Mouse (Mus musculus) embryonic facial prominence, embryonic 10.5 days (tissue): ENCODE results near the gene Dpf3. TPM values are rescaled to one million over a fixed set of nuclear protein-coding genes. Genes with fewer than 3 reads are reported as not detected.

Source experiments
- DNase-seq: peaks from one replicate; pipeline ENCODE4 v3.0.0-alpha.2; 2017; ENCODE audit warnings: low spot score
- H3K27ac ChIP-seq: fragments of 300-500 bp; sonication (generic); replicated peaks from 2 replicates; pipeline ENCODE4 v1.5.1; 2016; ENCODE audit warnings: mild to moderate bottlenecking
- H3K27me3 ChIP-seq: fragments of 300-500 bp; sonication (generic); replicated peaks from 2 replicates; pipeline ENCODE4 v1.6.1; 2016; ENCODE audit warnings: low read depth, mild to moderate bottlenecking; ENCODE audit not compliant: poor library complexity, severe bottlenecking
- H3K36me3 ChIP-seq: fragments of 300-500 bp; sonication (generic); replicated peaks from 2 replicates; pipeline ENCODE4 v1.6.1; 2016; ENCODE audit warnings: mild to moderate bottlenecking, moderate library complexity
- H3K4me1 ChIP-seq: fragments of 300-500 bp; sonication (generic); 2 replicates; pipeline ENCODE4 v1.6.1; 2016
- H3K4me3 ChIP-seq: fragments of 300-500 bp; sonication (generic); 2 replicates; pipeline ENCODE4 v1.5.1; 2016; ENCODE audit warnings: mild to moderate bottlenecking, moderate library complexity
- H3K9me3 ChIP-seq: fragments of 300-500 bp; sonication (generic); 2 replicates; pipeline ENCODE4 v1.6.1; 2016; ENCODE audit warnings: mild to moderate bottlenecking
- WGBS: fragments of 180-500 bp; shearing (Covaris S2); methylation state at CpG from one replicate; pipeline ENCODE4 v1.1.7; 2016; 5-methylcytosine and 5-hydroxymethylcytosine counted together
- polyA plus RNA-seq: library from polyadenylated mRNA; unstranded; fragments of >200 nt; fragmentation: Nextera tagmentation; extraction: Ambion mirVana; gene quantifications from 2 replicates; pipeline ENCODE4 v1.2.1, GENCODE M21; 2016

Dpf3 gene
- polyA plus RNA-seq, 1 experiment from 2014 or later: 2.8 TPM

GRCm38 (mm10) chr12:83479818-83480401 is 7.6 kb downstream of the Dpf3 start:
- 73% methylated on average over 7 of the region's 7 CpGs for WGBS
- DNase-seq: no peak
- H3K27ac ChIP-seq: no peak overlapping the region

DNA sequence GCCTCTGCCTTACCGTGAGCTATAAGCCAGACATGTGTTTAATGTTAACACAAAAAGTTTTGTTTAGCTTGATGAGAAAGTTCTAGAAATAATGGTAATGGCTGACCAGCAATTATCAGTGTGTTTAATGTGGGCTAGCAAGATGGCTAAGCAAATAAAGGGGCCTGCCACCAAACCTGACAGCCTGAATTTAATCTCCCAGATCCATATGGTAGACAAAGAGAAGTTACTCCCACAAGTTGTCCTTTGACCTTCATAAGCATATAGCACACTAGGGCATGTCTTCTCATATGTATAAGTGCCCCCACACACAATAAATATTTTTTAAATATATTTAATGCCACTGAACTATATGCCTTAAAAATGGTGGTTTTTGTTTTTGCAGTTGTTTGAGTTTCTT is 8.4 kb downstream of the Dpf3 start:
- peaks cover 12% of the 10 kb centered on the region for H3K27me3 ChIP-seq
- H3K4me1 ChIP-seq: peaks cover 6% of the 10 kb centered on the region
- no peak overlapping the region for H3K4me3 ChIP-seq
- 83% methylated on average over 1 of the region's 1 CpGs for WGBS
- no peaks in the 10 kb centered on the region for H3K36me3 ChIP-seq
- H3K27ac ChIP-seq: no peak overlapping the region
- DNase-seq: no peak
- no peaks in the 10 kb centered on the region for H3K9me3 ChIP-seq

More at GRCm38 (mm10) chr12:83479818-83480401, 7.6 kb downstream of the Dpf3 start:
- Histone ChIP-seq H3K27me3 (peaks cover 20% of the 10 kb centered on the region), H3K4me3 (no peak overlapping the region), H3K36me3 (no peaks in the 10 kb centered on the region), H3K9me3 (no peaks in the 10 kb centered on the region), H3K4me1 (peaks cover 7% of the 10 kb centered on the region)

DNA sequence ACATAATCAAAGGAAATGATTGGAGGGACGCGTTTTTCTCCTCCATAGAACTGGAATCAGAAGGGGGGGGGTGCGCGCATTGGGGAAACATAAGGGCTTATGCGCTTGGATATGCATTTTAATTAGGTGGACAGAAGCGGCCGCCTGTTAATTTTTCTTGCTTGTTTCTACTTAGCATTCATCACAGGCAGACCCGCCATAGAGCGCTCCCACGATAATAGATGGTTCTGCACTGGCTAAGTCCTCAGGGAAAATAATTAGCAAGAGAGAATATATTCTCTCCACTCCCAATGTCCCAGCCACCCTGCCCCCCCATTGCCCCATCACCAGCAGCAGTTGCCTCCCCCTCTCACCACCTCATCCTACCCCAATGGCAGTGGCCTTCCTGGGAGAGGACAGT is 11.2 kb downstream of the Dpf3 start:
- Histone ChIP-seq H3K27me3 (peaks cover 8% of the 10 kb centered on the region; the same call in 1 of the 2 replicates), H3K27ac (no peak overlapping the region), H3K4me1 (peaks cover 17% of the 10 kb centered on the region), H3K9me3 (no peaks in the 10 kb centered on the region), H3K4me3 (no peak overlapping the region), H3K36me3 (no peaks in the 10 kb centered on the region)
- no peak for DNase-seq
- 85% methylated on average over 10 of the region's 10 CpGs for WGBS

DNA sequence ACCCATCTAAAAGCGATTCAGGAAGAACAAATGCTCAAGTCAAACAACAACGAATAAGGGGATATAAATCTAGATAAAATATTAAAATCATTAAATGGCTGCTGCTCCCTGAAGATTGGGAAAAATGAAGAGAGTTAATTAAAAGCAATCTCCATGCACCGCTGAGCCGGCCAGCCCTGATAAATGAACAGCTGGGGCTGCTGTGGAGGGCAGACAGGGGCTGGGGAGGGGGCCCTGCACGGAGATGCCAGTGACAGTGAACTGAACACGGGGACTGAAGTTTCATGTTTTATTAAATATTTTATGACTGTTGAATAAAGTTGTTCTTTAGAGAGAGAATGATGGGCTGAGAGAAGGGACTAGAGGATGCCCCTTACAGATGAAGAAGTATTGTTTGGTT is 12.1 kb downstream of the Dpf3 start:
- H3K27ac ChIP-seq: no peak overlapping the region
- H3K36me3 ChIP-seq: no peaks in the 10 kb centered on the region
- no peaks in the 10 kb centered on the region for H3K9me3 ChIP-seq
- H3K27me3 ChIP-seq: peaks cover 8% of the 10 kb centered on the region; the same call in 1 of the 2 replicates
- H3K4me3 ChIP-seq: no peak overlapping the region
- DNase-seq: no peak
- WGBS: 73% methylated on average over 6 of the region's 6 CpGs
- H3K4me1 ChIP-seq: peaks cover 17% of the 10 kb centered on the region

DNA sequence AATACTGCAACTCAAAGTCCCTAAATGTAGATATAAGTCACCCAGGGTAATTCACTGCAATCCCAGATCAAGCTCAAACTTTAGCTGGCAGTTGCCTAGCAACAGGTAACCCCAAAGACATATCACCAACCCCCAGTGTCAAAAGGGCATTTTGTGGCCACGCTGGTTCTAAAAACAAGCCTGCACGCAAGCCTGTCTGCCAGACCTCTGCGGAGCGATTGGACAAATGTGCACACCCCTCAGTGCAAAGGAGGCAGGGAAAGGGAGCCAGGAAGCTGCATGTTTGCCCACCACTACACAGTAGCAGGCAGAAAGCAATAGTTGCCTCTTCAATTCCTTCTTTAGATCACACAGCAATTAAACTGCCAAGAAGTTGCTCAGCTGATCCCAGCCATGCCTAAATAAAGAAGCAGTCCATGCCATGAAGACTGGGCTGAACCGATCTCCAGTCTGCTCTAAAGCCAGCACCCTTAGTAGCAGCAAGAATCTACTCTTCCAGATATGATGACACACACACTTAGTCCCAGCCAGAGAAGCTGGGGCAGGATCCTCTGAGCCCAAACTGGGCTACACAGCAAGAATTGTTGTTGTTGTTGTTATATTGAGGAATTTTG is 13.4 kb downstream of the Dpf3 start:
- Histone ChIP-seq H3K36me3 (no peaks in the 10 kb centered on the region), H3K4me1 (peaks cover 17% of the 10 kb centered on the region), H3K4me3 (no peak overlapping the region), H3K27me3 (peaks cover 8% of the 10 kb centered on the region; the same call in 1 of the 2 replicates), H3K27ac (no peak overlapping the region), H3K9me3 (no peaks in the 10 kb centered on the region)
- no peak for DNase-seq
- WGBS: 37% methylated on average over 5 of the region's 5 CpGs

DNA sequence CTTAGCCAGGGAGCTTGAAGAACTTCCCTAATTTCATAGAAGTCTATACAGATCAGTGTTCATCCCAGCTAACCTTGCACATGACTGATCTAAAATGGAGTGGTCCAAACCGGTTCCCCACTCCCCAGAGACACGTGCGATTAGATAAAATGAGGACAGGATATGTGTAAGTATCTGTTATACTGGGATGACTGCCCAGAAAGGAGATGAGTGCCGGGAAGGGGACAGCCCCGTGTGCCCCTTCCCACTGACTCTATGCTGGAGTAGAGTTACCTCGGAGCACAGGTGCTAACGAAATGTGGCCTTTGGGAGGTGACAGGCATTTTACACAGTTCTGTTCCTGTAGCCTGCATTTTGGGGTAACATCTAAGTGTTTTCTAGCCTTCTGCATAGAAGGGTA is 15.8 kb downstream of the Dpf3 start:
- Histone ChIP-seq H3K27me3 (peaks cover 8% of the 10 kb centered on the region; the same call in 1 of the 2 replicates), H3K36me3 (no peaks in the 10 kb centered on the region), H3K27ac (no peak overlapping the region), H3K4me1 (peaks cover 21% of the 10 kb centered on the region), H3K4me3 (no peak overlapping the region), H3K9me3 (no peaks in the 10 kb centered on the region)
- 85% methylated on average over 7 of the region's 7 CpGs for WGBS
- DNase-seq: no peak

- no peak overlapping the region for H3K27ac ChIP-seq
- H3K9me3 ChIP-seq: no peaks in the 10 kb centered on the region
- DNase-seq: no peak
- WGBS: 54% methylated on average over 9 of the region's 9 CpGs
- H3K4me1 ChIP-seq: peaks cover 35% of the 10 kb centered on the region
- H3K4me3 ChIP-seq: no peak overlapping the region
- H3K36me3 ChIP-seq: no peaks in the 10 kb centered on the region
- H3K27me3 ChIP-seq: peaks cover 8% of the 10 kb centered on the region; the same call in 1 of the 2 replicates
Observed at GRCm38 (mm10) chr12:83470085-83470484, 17.4 kb downstream of the Dpf3 start.

DNA sequence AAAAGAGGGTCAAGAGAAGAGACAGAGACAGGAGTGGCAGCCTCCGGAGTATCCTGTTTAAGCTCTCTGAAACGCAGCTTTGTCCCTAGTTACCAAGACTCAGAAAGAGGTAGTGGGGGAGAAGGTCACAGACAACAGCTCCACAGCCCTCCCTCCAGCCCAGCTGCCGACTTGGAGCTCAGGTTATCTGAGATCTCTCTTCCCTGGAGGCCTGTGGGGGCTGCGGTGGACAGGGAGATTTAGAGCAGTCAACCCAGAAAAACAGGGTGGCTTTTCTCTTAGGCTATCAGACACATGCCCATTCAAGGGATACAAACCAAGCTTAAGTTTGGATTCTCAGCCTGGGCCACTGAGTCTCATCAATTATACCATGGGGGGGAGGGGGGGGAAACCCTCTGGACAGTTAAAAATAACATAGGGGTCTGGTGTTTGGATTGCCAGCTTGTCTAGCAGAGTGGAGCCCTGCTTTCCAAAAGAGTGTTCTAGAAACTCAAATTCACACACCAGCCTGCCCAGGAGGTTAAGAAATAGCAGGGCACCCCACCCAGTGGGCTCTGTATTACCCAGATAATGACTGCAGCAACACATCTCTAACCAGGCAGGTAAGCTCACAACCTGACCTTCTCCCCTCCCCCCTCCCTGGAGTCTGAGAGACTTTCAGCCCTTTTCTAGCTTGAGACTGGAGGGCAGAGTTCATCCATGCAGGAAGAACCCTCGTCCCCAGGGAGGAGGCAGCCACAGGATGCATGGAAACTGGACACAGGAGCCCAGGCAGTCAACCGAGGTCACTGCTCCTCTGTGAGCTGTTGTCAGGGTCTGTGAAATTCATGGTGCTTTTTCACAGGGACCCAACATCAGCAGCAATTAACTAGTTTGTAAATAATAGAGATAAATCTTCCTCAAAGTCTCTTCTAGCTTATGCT is 20.7 kb downstream of the Dpf3 start:
- peaks cover 23% of the 10 kb centered on the region for H3K4me1 ChIP-seq
- WGBS: 18% methylated on average over 6 of the region's 6 CpGs
- H3K9me3 ChIP-seq: no peaks in the 10 kb centered on the region
- H3K36me3 ChIP-seq: no peaks in the 10 kb centered on the region
- H3K27ac ChIP-seq: peak overlapping the region; percentile 27
- H3K27me3 ChIP-seq: peaks cover under 1% of the 10 kb centered on the region; the same call in 1 of the 2 replicates
- H3K4me3 ChIP-seq: no peak overlapping the region
- DNase-seq: peak; percentile 42

DNA sequence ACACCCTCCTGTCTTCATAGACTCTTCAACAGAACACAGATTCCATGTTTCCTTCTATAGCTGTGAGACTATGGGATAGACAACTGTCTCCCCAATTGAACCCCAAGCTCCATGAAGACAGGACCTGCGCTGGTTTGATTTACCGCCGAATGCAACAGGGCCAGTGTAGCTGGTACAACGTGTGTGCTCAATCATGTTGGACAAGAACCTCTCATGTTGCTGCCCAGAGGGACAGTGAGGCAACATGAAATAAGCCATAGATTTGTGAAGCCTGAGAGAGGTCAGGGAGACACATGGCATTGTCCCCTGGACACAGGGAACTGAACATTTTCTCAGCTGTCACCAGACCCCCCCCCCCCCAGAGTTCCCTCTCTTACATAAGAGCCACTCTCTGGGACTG is 21.5 kb downstream of the Dpf3 start:
- no peaks in the 10 kb centered on the region for H3K36me3 ChIP-seq
- H3K27me3 ChIP-seq: no peaks in the 10 kb centered on the region
- DNase-seq: no peak
- no peaks in the 10 kb centered on the region for H3K9me3 ChIP-seq
- peak overlapping the region; percentile 27; the same call in 1 of the 2 replicates for H3K27ac ChIP-seq
- peaks cover 23% of the 10 kb centered on the region for H3K4me1 ChIP-seq
- 77% methylated on average over 4 of the region's 4 CpGs for WGBS
- H3K4me3 ChIP-seq: no peak overlapping the region

DNA sequence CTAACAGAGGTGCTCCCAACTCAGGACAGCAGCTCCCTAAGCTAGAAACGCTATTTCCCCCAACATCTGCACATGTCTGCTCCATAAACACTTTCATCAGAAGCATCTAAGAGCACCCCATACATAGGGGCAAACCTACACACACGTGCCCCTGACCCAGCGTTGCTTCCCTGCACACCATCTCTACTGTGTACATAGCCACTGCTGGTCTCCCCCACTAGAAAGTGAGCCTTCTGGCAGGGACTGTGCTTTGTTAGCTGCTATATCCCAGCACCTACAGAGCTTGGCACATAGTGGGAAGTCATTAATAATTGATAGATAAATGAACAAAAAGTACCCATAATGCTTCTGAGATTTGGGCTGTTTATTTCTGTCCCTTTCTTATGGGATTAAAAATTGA is 27.2 kb downstream of the Dpf3 start:
- H3K27ac ChIP-seq: no peak overlapping the region
- peaks cover 9% of the 10 kb centered on the region; the same call in 1 of the 2 replicates for H3K4me1 ChIP-seq
- no peaks in the 10 kb centered on the region; the same call in 1 of the 2 replicates for H3K27me3 ChIP-seq
- H3K9me3 ChIP-seq: no peaks in the 10 kb centered on the region
- H3K36me3 ChIP-seq: no peaks in the 10 kb centered on the region
- WGBS: 77% methylated on average over 3 of the region's 3 CpGs
- no peak for DNase-seq
- no peak overlapping the region for H3K4me3 ChIP-seq

- no peak for DNase-seq
- Histone ChIP-seq H3K9me3 (no peaks in the 10 kb centered on the region), H3K4me1 (0 out of 2 replicates have a peak, but pooled peaks cover 5% of the 10 kb centered on the region), H3K4me3 (no peak overlapping the region), H3K36me3 (no peaks in the 10 kb centered on the region), H3K27ac (no peak overlapping the region), H3K27me3 (no peaks in the 10 kb centered on the region; the same call in 1 of the 2 replicates)
- 73% methylated on average over 5 of the region's 5 CpGs for WGBS
Observed at GRCm38 (mm10) chr12:83454697-83455321, 32.7 kb downstream of the Dpf3 start.

- H3K9me3 ChIP-seq: no peaks in the 10 kb centered on the region
- DNase-seq: no peak
- H3K27me3 ChIP-seq: 0 out of 2 replicates have a peak, but pooled peaks cover 8% of the 10 kb centered on the region
- H3K4me3 ChIP-seq: no peak overlapping the region
- WGBS: 61% methylated on average over 8 of the region's 8 CpGs
- no peak overlapping the region for H3K27ac ChIP-seq
- H3K36me3 ChIP-seq: no peaks in the 10 kb centered on the region
- H3K4me1 ChIP-seq: peaks cover 3% of the 10 kb centered on the region; the same call in 1 of the 2 replicates
Observed at GRCm38 (mm10) chr12:83451850-83452249, 35.7 kb downstream of the Dpf3 start.
